ENCODE assay signal across 8 mouse cellular contexts in genomic region chr16:20480115-20480514, GRCm38 (mm10). TPM values are rescaled to one million over a fixed set of nuclear protein-coding genes. Genes with fewer than 3 reads are reported as not detected.
DNase-seq lines count a peak whose midpoint lies in the region; ATAC-seq and TF ChIP-seq lines count a peak whose summit lies in the region.

No protein-coding gene starts in this region.

- H3K27ac ChIP-seq in embryonic facial prominence, embryonic 11.5 days (replicated peaks; ENCODE audit: low read depth, low read length) = no peak overlapping the region
- no peak overlapping the region for H3K27ac ChIP-seq in embryonic facial prominence, embryonic 10.5 days (replicated peaks)
- H3K27ac ChIP-seq in lung, postnatal 0 days (ENCODE audit: low read length) = no peak overlapping the region

- no peaks in the 10 kb centered on the region for H3K36me3 ChIP-seq in embryonic facial prominence, embryonic 11.5 days (replicated peaks; ENCODE audit: control insufficient read depth, insufficient read depth, low read depth, low read length)
- no peaks in the 10 kb centered on the region for H3K36me3 ChIP-seq in embryonic facial prominence, embryonic 10.5 days (replicated peaks)
- H3K36me3 ChIP-seq in lung, postnatal 0 days (ENCODE audit: insufficient read depth, low read length) = no peaks in the 10 kb centered on the region

- H3K4me2 ChIP-seq in embryonic facial prominence, embryonic 11.5 days (ENCODE audit: low read depth, low read length) = no peak overlapping the region
- H3K4me2 ChIP-seq in lung, postnatal 0 days (replicated peaks; ENCODE audit: low read depth, low read length) = no peak overlapping the region

- peak; percentile 32 for DNase-seq in embryonic facial prominence, embryonic 11.5 days (ENCODE audit: low spot score)
- no peak for DNase-seq in embryonic facial prominence, embryonic 10.5 days (ENCODE audit: low spot score)
- peak; percentile 27 to 30 for DNase-seq in right cerebral cortex, adult 2 months (ENCODE audit: low spot score in 2 of 2)
- DNase-seq in right cerebral cortex, postnatal 14 days = no peak
- DNase-seq in lung, postnatal 0 days (ENCODE audit: low spot score) = peak; percentile 53
- no peak for DNase-seq in urinary bladder, adult 2 months (ENCODE audit: low spot score)
- DNase-seq in B cell, adult 2 months = no peak
- no peak for DNase-seq in layer of hippocampus, adult 11-12 months (ENCODE audit: low spot score)

- peak; percentile 72 for TF ChIP-seq CTCF in lung, postnatal 0 days (IDR thresholded peaks at IDR 0.05)

- TF ChIP-seq EP300 in lung, postnatal 0 days (IDR thresholded peaks at IDR 0.05) = no peak

- 35% methylated on average over 3 of the region's 3 CpGs for WGBS in embryonic facial prominence, embryonic 11.5 days
- WGBS in embryonic facial prominence, embryonic 10.5 days = 39% methylated on average over 3 of the region's 3 CpGs
- WGBS in lung, postnatal 0 days = 34% methylated on average over 3 of the region's 3 CpGs

- no peak overlapping the region for H3K4me3 ChIP-seq in embryonic facial prominence, embryonic 11.5 days (ENCODE audit: low read depth, low read length)
- no peak overlapping the region for H3K4me3 ChIP-seq in embryonic facial prominence, embryonic 10.5 days
- no peak overlapping the region for H3K4me3 ChIP-seq in lung, postnatal 0 days (ENCODE audit: low read depth, low read length)

- no peak for ATAC-seq in embryonic facial prominence, embryonic 11.5 days (replicated peaks; ENCODE audit: insufficient number of reproducible peaks, low FRiP score, low TSS enrichment, low read depth)
- no peak for ATAC-seq in lung, postnatal 0 days

- no peaks in the 10 kb centered on the region for H3K4me1 ChIP-seq in embryonic facial prominence, embryonic 11.5 days (ENCODE audit: control insufficient read depth, insufficient read depth, low read length)
- peaks cover 9% of the 10 kb centered on the region for H3K4me1 ChIP-seq in embryonic facial prominence, embryonic 10.5 days
- H3K4me1 ChIP-seq in lung, postnatal 0 days (ENCODE audit: insufficient read depth, low read depth, low read length) = no peaks in the 10 kb centered on the region

- no peak overlapping the region for H3K9ac ChIP-seq in embryonic facial prominence, embryonic 11.5 days (replicated peaks; ENCODE audit: low read length)
- no peak overlapping the region for H3K9ac ChIP-seq in lung, postnatal 0 days (replicated peaks; ENCODE audit: low read depth)

- H3K9me3 ChIP-seq in embryonic facial prominence, embryonic 11.5 days (replicated peaks; ENCODE audit: control insufficient read depth, low read length) = no peaks in the 10 kb centered on the region
- no peaks in the 10 kb centered on the region for H3K9me3 ChIP-seq in embryonic facial prominence, embryonic 10.5 days
- H3K9me3 ChIP-seq in lung, postnatal 0 days (ENCODE audit: low read length) = no peaks in the 10 kb centered on the region

- H3K27me3 ChIP-seq in embryonic facial prominence, embryonic 11.5 days (ENCODE audit: control insufficient read depth, insufficient read depth, low read length) = no peaks in the 10 kb centered on the region
- no peaks in the 10 kb centered on the region for H3K27me3 ChIP-seq in embryonic facial prominence, embryonic 10.5 days (replicated peaks; ENCODE audit: low read depth, poor library complexity, severe bottlenecking)
- no peaks in the 10 kb centered on the region for H3K27me3 ChIP-seq in lung, postnatal 0 days (replicated peaks; ENCODE audit: insufficient read depth, low read length)

RNA-seq across cellular contexts. Expression of gene Eif2b5, which starts 18.5 kb away (rescaled TPM):
- 144 and 156 TPM in 2 replicates for polyA plus RNA-seq in embryonic facial prominence, embryonic 11.5 days (2014; fragmentation: Nextera tagmentation; extraction: Ambion mirVana)
- polyA plus RNA-seq in embryonic facial prominence, embryonic 10.5 days (2016; fragmentation: Nextera tagmentation; extraction: Ambion mirVana) = 157 and 169 TPM in 2 replicates
- 46.9 and 51.1 TPM in 2 replicates for polyA plus RNA-seq in lung, postnatal 0 days (2015; fragmentation: Nextera tagmentation; extraction: Ambion mirVana)
- polyA plus RNA-seq in urinary bladder, adult 2 months (2012; rRNA removed) = 33.2 and 34.2 TPM in 2 replicates

RNA-seq across cellular contexts. Expression of gene Dvl3, which starts 36.7 kb away (rescaled TPM):
- polyA plus RNA-seq in embryonic facial prominence, embryonic 11.5 days (2014; fragmentation: Nextera tagmentation; extraction: Ambion mirVana) = 37.1 and 38.5 TPM in 2 replicates
- 33.0 and 35.1 TPM in 2 replicates for polyA plus RNA-seq in embryonic facial prominence, embryonic 10.5 days (2016; fragmentation: Nextera tagmentation; extraction: Ambion mirVana)
- polyA plus RNA-seq in lung, postnatal 0 days (2015; fragmentation: Nextera tagmentation; extraction: Ambion mirVana) = 10.3 and 10.5 TPM in 2 replicates
- 22.5 and 38.0 TPM in 2 replicates for polyA plus RNA-seq in urinary bladder, adult 2 months (2012; rRNA removed)

RNA-seq across cellular contexts. Expression of gene Abcc5, which starts 53.9 kb away (rescaled TPM):
- 44.9 and 47.6 TPM in 2 replicates for polyA plus RNA-seq in embryonic facial prominence, embryonic 11.5 days (2014; fragmentation: Nextera tagmentation; extraction: Ambion mirVana)
- 63.9 and 64.3 TPM in 2 replicates for polyA plus RNA-seq in embryonic facial prominence, embryonic 10.5 days (2016; fragmentation: Nextera tagmentation; extraction: Ambion mirVana)
- polyA plus RNA-seq in lung, postnatal 0 days (2015; fragmentation: Nextera tagmentation; extraction: Ambion mirVana) = 57.4 and 71.6 TPM in 2 replicates
- polyA plus RNA-seq in urinary bladder, adult 2 months (2012; rRNA removed) = 128 and 170 TPM in 2 replicates

RNA-seq across cellular contexts. Expression of gene Ap2m1, which starts 55.2 kb away (rescaled TPM):
- 726 and 756 TPM in 2 replicates for polyA plus RNA-seq in embryonic facial prominence, embryonic 11.5 days (2014; fragmentation: Nextera tagmentation; extraction: Ambion mirVana)
- 604 and 650 TPM in 2 replicates for polyA plus RNA-seq in embryonic facial prominence, embryonic 10.5 days (2016; fragmentation: Nextera tagmentation; extraction: Ambion mirVana)
- polyA plus RNA-seq in lung, postnatal 0 days (2015; fragmentation: Nextera tagmentation; extraction: Ambion mirVana) = 402 and 427 TPM in 2 replicates
- polyA plus RNA-seq in urinary bladder, adult 2 months (2012; rRNA removed) = 411 and 488 TPM in 2 replicates

Comparison
In these comparisons a context has a peak if more than half of its experiments do, and no peak if none do; other contexts are left out.
1. DNase-seq: peak in embryonic facial prominence, embryonic 11.5 days (single experiment), right cerebral cortex, adult 2 months (2 of 2) and lung, postnatal 0 days (single experiment); none in embryonic facial prominence, embryonic 10.5 days (single experiment), right cerebral cortex, postnatal 14 days (single experiment), urinary bladder, adult 2 months (single experiment), B cell, adult 2 months (0 of 2) and layer of hippocampus, adult 11-12 months (single experiment).